In the genomic region with DNA sequence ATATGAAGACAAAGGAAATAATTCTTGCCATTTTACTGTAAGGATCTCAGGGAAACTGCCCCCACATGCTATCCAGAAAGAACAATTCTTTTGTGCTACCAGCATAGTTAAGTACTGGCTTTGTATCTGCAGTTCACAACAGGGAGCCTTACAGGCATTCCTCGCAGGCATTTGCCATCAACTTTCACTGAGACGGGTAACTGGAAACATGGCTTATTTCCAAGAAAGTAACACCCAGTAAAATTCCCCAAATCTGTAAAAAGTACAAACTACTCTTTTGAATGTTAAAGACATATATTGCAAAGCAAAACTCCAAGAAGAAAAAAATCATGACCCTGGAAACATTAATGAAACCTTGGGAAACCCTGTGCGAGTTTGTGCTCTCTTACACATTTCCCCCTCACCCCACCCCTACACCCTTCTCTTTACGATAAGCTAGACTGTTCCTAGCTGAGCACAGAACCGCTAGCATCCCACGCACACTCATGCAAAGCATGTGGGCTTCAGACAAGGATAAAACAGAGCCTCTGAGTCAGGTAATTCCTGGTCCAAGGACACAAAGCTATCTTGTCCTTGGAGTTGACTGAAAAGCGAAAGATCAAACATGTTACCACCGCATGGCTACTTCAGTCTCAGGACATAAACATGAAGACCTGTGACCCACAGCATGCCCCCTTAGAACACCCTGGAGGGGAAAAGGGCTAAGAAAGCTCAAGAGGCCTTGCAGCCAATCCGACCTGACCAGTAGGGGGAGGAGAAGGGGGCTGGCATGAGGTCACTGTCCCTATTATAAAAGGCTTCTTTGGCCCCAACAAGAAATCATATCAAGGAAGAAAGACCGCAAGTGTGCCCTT, we compare ENCODE assay signal across 9 mouse cellular contexts. TPM values are rescaled to one million over a fixed set of nuclear protein-coding genes. Genes with fewer than 3 reads are reported as not detected.
A peak's percentile ranks its signal among the peaks of the same experiment; 100 is the strongest.
DNase-seq lines count a peak whose midpoint lies in the region; ATAC-seq and TF ChIP-seq lines count a peak whose summit lies in the region.
"Had no signal": no experiment of that assay in that cellular context is flagged by ENCODE, and none has a peak within 500 bp of the region (broad histone marks: within the 10 kb centered on the region; RNA-seq: fewer than 3 reads in every experiment).

No protein-coding gene starts in this region.

- no peak overlapping the region for H3K4me2 ChIP-seq in kidney, postnatal 0 days (ENCODE audit: low read length)
- H3K4me2 ChIP-seq in limb, embryonic 11.5 days (ENCODE audit: low read depth, severe bottlenecking), result no peak overlapping the region
- H3K4me2 ChIP-seq: midbrain, embryonic 12.5 days had no signal

- ATAC-seq in kidney, postnatal 0 days (replicated peaks; ENCODE audit: low FRiP score, low read depth), result no peak
- no peak for ATAC-seq in limb, embryonic 11.5 days (ENCODE audit: insufficient number of reproducible peaks, low FRiP score, low TSS enrichment, low read depth)

- H3K27ac ChIP-seq in kidney, postnatal 0 days, result peak overlapping the region; percentile 67; the same call in 1 of the 2 replicates
- peak overlapping the region; percentile 63 for H3K27ac ChIP-seq in limb, embryonic 11.5 days (replicated peaks; ENCODE audit: low read depth, low read length)
- H3K27ac ChIP-seq: midbrain, embryonic 12.5 days had no signal

- H3K4me1 ChIP-seq in kidney, postnatal 0 days (replicated peaks; ENCODE audit: insufficient read depth, low read length), result peaks cover 41% of the 10 kb centered on the region
- H3K4me1 ChIP-seq in limb, embryonic 11.5 days (ENCODE audit: control insufficient read depth, insufficient read depth, low read length), result peaks cover 63% of the 10 kb centered on the region

- H3K9ac ChIP-seq in kidney, postnatal 0 days (ENCODE audit: low read depth, low read length), result no peak overlapping the region
- no peak overlapping the region for H3K9ac ChIP-seq in limb, embryonic 11.5 days (ENCODE audit: low read length)
- H3K9ac ChIP-seq: midbrain, embryonic 12.5 days had no signal

- no peak overlapping the region for H3K4me3 ChIP-seq in kidney, postnatal 0 days (replicated peaks; ENCODE audit: low read depth, low read length)
- no peak overlapping the region for H3K4me3 ChIP-seq in limb, embryonic 11.5 days (ENCODE audit: low read depth, low read length)
- H3K4me3 ChIP-seq: midbrain, embryonic 12.5 days had no signal

- peak; percentile 39 for DNase-seq in embryo, embryonic 11 days
- no peak for DNase-seq in embryo, embryonic 10.5 days (ENCODE audit: low spot score)
- no peak for DNase-seq in kidney, postnatal 0 days (ENCODE audit: low spot score)
- DNase-seq in kidney, postnatal 4 days, result no peak
- peak; percentile 83 for DNase-seq in R1 (ENCODE audit: low read depth, low spot score)
- DNase-seq in limb, embryonic 11.5 days (ENCODE audit: low spot score), result no peak
- no peak for DNase-seq in neural tube, embryonic 10.5 days (ENCODE audit: extremely low spot score, low spot score)
- DNase-seq in gastrocnemius, postnatal 14 days, result no peak

- TF ChIP-seq CTCF in kidney, postnatal 0 days (IDR thresholded peaks at IDR 0.05; ENCODE audit: low read depth), result no peak; the same call in 1 of the 2 replicates

- no peaks in the 10 kb centered on the region for H3K27me3 ChIP-seq in kidney, postnatal 0 days (ENCODE audit: insufficient read depth, low read length)
- no peaks in the 10 kb centered on the region for H3K27me3 ChIP-seq in limb, embryonic 11.5 days (ENCODE audit: control insufficient read depth, insufficient read depth, low read length)
- H3K27me3 ChIP-seq: midbrain, embryonic 12.5 days had no signal

- WGBS in kidney, postnatal 0 days, result 39% methylated on average over 10 of the region's 10 CpGs
- WGBS in limb, embryonic 11.5 days, result 42% methylated on average over 10 of the region's 10 CpGs

- intact Hi-C loops in gastrocnemius, postnatal 14 days (cut with DNase I; ENCODE audit: low total_unique reads), result no loop called here

- 0 out of 2 replicates have a peak, but pooled peaks cover 5% of the 10 kb centered on the region for H3K36me3 ChIP-seq in kidney, postnatal 0 days (ENCODE audit: insufficient read depth, low read length)
- H3K36me3 ChIP-seq in limb, embryonic 11.5 days (ENCODE audit: control insufficient read depth, insufficient read depth, low read length), result no peaks in the 10 kb centered on the region
- H3K36me3 ChIP-seq: midbrain, embryonic 12.5 days had no signal

- no peaks in the 10 kb centered on the region for H3K9me3 ChIP-seq in kidney, postnatal 0 days (replicated peaks; ENCODE audit: low read length)
- H3K9me3 ChIP-seq in limb, embryonic 11.5 days (ENCODE audit: control insufficient read depth, low read length), result no peaks in the 10 kb centered on the region
- H3K9me3 ChIP-seq: midbrain, embryonic 12.5 days had no signal

RNA-seq across cellular contexts. Expression of gene Tns3, which starts 11.3 kb away (rescaled TPM):
- polyA plus RNA-seq in kidney, postnatal 0 days (2015; fragmentation: Nextera tagmentation; extraction: Ambion mirVana), result 17.6 and 18.2 TPM in 2 replicates
- polyA plus RNA-seq in limb, embryonic 11.5 days (2014; fragmentation: Nextera tagmentation; extraction: Ambion mirVana), result 26.0 and 26.7 TPM in 2 replicates
- total RNA-seq in gastrocnemius, postnatal 14 days (2021), result 10 to 100 TPM; 10.9 to 12.1 TPM

Comparison
In these comparisons a context has a peak if more than half of its experiments do, and no peak if none do; other contexts are left out.
1. DNase-seq: peak in embryo, embryonic 11 days (single experiment) and R1 (single experiment); none in embryo, embryonic 10.5 days (single experiment), kidney, postnatal 0 days (single experiment), kidney, postnatal 4 days (0 of 2), limb, embryonic 11.5 days (single experiment), neural tube, embryonic 10.5 days (single experiment) and gastrocnemius, postnatal 14 days (single experiment).